Mouse (Mus musculus): ENCODE measurements at regions not wholly inside any gene's neighbourhood (a gene's known extent, or its start where the extent isn't known, plus 50 kb on each side); places are given as distances from the start of the nearest gene placed in this dataset.

GRCm38 (mm10) chr2:178981736-178982502, 460.3 kb upstream of the Cdh4 start:
- TF ChIP-seq POLR2A (IDR thresholded peaks at IDR 0.05; ENCODE audit: extremely low read depth, insufficient read depth, low read length) (no peak), CTCF (IDR thresholded peaks at IDR 0.05; ENCODE audit: extremely low read depth, insufficient read depth, low read length) (no peak)
